Mouse (Mus musculus): ENCODE measurements around the gene Rwdd2b.
A peak's percentile ranks its signal among the peaks of the same experiment; 100 is the strongest.

The Rwdd2b gene

GRCm38 (mm10) chr16:87405001-87405400 is 35.4 kb downstream of the Rwdd2b start:
- DNase-seq, result no peak

DNA sequence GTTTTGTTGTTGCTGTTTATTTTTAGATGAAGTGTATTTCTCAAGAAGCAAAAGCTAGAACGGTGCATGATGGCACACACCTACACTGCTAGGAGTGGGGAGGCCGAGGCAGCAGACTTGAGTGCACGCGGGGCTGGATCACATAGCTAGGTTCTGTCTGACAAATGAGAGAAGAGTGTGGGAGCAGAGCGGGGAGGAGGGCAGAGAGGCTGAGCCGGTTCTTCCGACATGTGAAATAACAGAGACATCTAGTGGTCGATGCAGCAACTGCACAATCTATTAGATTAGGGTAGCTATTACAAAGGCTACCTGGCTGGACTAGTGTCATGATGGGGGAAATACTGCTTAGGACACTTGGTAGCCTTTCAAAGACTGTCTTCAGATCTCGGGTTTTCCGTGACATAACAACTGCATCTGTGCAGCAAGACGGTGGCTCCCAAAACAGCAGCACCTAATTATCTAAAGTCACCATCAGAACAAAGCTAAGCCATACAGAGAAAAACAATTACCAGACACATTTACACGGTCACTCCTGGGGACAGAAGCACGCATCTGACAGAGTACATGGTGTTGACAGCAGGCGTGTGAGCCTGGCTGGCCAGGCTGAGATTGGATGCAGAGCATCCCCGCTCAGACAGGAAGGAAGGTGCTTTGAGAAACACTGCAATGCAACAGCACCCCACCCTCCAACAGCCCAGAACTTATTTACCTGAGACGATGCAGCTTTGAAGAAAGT is 46.4 kb downstream of the Rwdd2b start:
- peak; percentile 60 for DNase-seq

DNA sequence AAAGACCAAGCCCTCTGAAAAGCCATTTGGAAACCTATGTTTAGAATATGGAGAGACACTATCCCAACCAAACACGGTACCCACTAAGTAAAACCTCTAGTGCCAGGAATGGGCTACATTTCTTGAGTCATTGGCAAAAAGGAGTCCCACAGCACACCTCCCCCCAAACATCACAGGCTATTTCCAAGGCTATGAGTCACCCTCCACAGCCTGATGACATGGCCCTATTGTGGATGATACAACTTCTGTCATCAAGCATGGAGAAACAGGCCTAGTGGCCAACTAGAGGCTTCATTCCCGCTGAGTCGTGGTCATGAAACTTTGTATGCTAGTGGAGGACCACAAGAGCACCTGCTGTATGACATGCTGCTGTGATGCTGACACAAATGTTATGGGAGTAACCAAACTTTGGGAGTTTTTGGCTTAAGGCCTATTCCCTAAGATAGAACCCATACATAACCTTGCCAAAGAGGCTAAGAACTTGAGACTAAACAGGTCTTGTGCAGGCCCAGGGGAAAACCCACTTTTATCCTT is 52.9 kb downstream of the Rwdd2b start:
- no peak for DNase-seq

DNA sequence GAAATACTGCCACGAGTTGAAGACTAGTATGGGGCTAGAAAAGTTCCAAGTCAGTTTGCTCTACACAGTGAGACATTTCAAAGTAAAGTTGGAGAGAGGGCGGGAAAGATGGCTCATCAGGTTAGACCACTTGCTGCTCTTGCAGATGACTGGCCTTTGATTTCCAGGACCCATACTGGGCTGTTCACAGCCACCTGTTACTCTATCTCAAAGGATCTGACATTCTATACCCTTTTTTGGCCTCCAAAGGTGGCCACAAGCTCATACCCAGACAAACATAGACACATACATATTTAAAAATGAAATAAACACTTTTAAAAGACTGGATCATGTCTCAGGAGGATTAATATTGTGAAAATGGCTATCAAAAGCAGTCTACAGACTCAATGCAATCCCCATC is 56.0 kb downstream of the Rwdd2b start:
- DNase-seq, result no peak

All from cerebellum, adult 8-10 months (tissue).